Mouse (Mus musculus): ENCODE data around the gene Tmem129.
A peak's percentile ranks its signal among the peaks of the same experiment; 100 is the strongest.

Tmem129 gene

GRCm38 (mm10) chr5:33657787-33658663 is at the start of gene Tmem129, which contains the start of gene Tacc3:
Tmem129 (minus strand) TSS chr5:33658416.
Tacc3 (plus strand) TSS chr5:33658128.
- peak; percentile 90 to 93 for DNase-seq (ENCODE audit: low spot score in 2 of 2)

GRCm38 (mm10) chr5:33707163-33707562 is 48.9 kb upstream of the Tmem129 start:
- DNase-seq (ENCODE audit: low spot score in 2 of 2), result no peak

- DNase-seq (ENCODE audit: low spot score in 2 of 2), result no peak
Measured at GRCm38 (mm10) chr5:33706350-33706629, 48.1 kb upstream of the Tmem129 start.

- no peak for DNase-seq (ENCODE audit: low spot score in 2 of 2)
Measured at GRCm38 (mm10) chr5:33705612-33706349, 47.6 kb upstream of the Tmem129 start.

GRCm38 (mm10) chr5:33704945-33705611 is 46.9 kb upstream of the Tmem129 start:
- DNase-seq (ENCODE audit: low spot score in 2 of 2), result no peak

GRCm38 (mm10) chr5:33703999-33704398 is 45.8 kb upstream of the Tmem129 start:
- no peak for DNase-seq (ENCODE audit: low spot score in 2 of 2)

- DNase-seq (ENCODE audit: low spot score in 2 of 2), result no peak
Measured at GRCm38 (mm10) chr5:33701832-33702231, 43.6 kb upstream of the Tmem129 start.

GRCm38 (mm10) chr5:33700010-33700409 is 41.8 kb upstream of the Tmem129 start:
- no peak for DNase-seq (ENCODE audit: low spot score in 2 of 2)

GRCm38 (mm10) chr5:33698669-33699068 is 40.5 kb upstream of the Tmem129 start:
- no peak for DNase-seq (ENCODE audit: low spot score in 2 of 2)

GRCm38 (mm10) chr5:33697947-33698512 is 39.8 kb upstream of the Tmem129 start:
- DNase-seq (ENCODE audit: low spot score in 2 of 2), result no peak

- DNase-seq (ENCODE audit: low spot score in 2 of 2), result no peak
Measured at GRCm38 (mm10) chr5:33697534-33697933, 39.3 kb upstream of the Tmem129 start.

GRCm38 (mm10) chr5:33696430-33696829 is 38.2 kb upstream of the Tmem129 start:
- DNase-seq (ENCODE audit: low spot score in 2 of 2), result no peak

GRCm38 (mm10) chr5:33695718-33696121 is 37.5 kb upstream of the Tmem129 start:
- DNase-seq (ENCODE audit: low spot score in 2 of 2), result no peak

GRCm38 (mm10) chr5:33694848-33695717 is 36.9 kb upstream of the Tmem129 start:
- DNase-seq (ENCODE audit: low spot score in 2 of 2), result no peak

GRCm38 (mm10) chr5:33694461-33694847 is 36.2 kb upstream of the Tmem129 start:
- DNase-seq (ENCODE audit: low spot score in 2 of 2), result no peak

GRCm38 (mm10) chr5:33692393-33692792 is 34.2 kb upstream of the Tmem129 start:
- DNase-seq (ENCODE audit: low spot score in 2 of 2), result no peak

GRCm38 (mm10) chr5:33689852-33690645 is 31.8 kb upstream of the Tmem129 start:
- no peak for DNase-seq (ENCODE audit: low spot score in 2 of 2)

- DNase-seq (ENCODE audit: low spot score in 2 of 2), result no peak
Measured at GRCm38 (mm10) chr5:33689221-33689844, 31.1 kb upstream of the Tmem129 start.

GRCm38 (mm10) chr5:33688278-33689220 is 30.3 kb upstream of the Tmem129 start:
- no peak for DNase-seq (ENCODE audit: low spot score in 2 of 2)
